22 mouse cellular contexts compared by ENCODE assay signal in genomic region chr19:15796466-15796865, GRCm38 (mm10).
DNase-seq lines count a peak whose midpoint lies in the region; ATAC-seq and TF ChIP-seq lines count a peak whose summit lies in the region.
"Had no signal": no experiment of that assay in that cellular context is flagged by ENCODE, and none has a peak within 500 bp of the region (broad histone marks: within the 10 kb centered on the region; RNA-seq: fewer than 3 reads in every experiment).

No protein-coding gene starts in this region.

- ATAC-seq in heart, embryonic 16.5 days (replicated peaks; ENCODE audit: extremely low read depth, insufficient read depth, low FRiP score), result 0 out of 2 replicates have a peak, but pooled peaks have one; percentile 28
- 0 out of 2 replicates have a peak, but pooled peaks have one; percentile 9 for ATAC-seq in lung, embryonic 14.5 days (ENCODE audit: insufficient read depth)
- no peak for ATAC-seq in hindbrain, embryonic 12.5 days (ENCODE audit: low FRiP score)
- ATAC-seq in cerebellum, adult (ENCODE audit: insufficient number of reproducible peaks, low FRiP score, low TSS enrichment), result no peak
- ATAC-seq: forebrain, embryonic 13.5 days; forebrain, postnatal 0 days; hindbrain, postnatal 0 days; Patski had no signal

- DNase-seq in heart, adult 8-10 months (ENCODE audit: low spot score), result no peak
- peak; percentile 33 for DNase-seq in lung, embryonic 14.5 days
- DNase-seq in lung, postnatal 25 days (ENCODE audit: low spot score), result no peak
- DNase-seq in adrenal gland, postnatal 10 days, result peak; percentile 30
- no peak for DNase-seq in limb, embryonic 10.5 days (ENCODE audit: low spot score)
- DNase-seq: cerebellum, adult 2 months; cerebellum, postnatal 10 days; forebrain, postnatal 0 days; gastrocnemius, adult 2 months; gastrocnemius, postnatal 25 days; heart, postnatal 10 days; heart, postnatal 4 days had no signal

- H3K27ac ChIP-seq in heart, embryonic 16.5 days (ENCODE audit: low read length), result no peak overlapping the region
- H3K27ac ChIP-seq in lung, embryonic 14.5 days (ENCODE audit: low read depth), result no peak overlapping the region
- H3K27ac ChIP-seq in limb, embryonic 10.5 days, result peak overlapping the region; percentile 23; the same call in 1 of the 2 replicates
- no peak overlapping the region for H3K27ac ChIP-seq in hindbrain, embryonic 12.5 days
- H3K27ac ChIP-seq: embryonic facial prominence, embryonic 10.5 days; forebrain, embryonic 13.5 days; gastrocnemius, adult 2 months; heart, embryonic 13.5 days; hindbrain, embryonic 13.5 days; hindbrain, postnatal 0 days had no signal

- no peak overlapping the region for H3K4me2 ChIP-seq in heart, embryonic 16.5 days (ENCODE audit: low read depth, low read length)
- H3K4me2 ChIP-seq in lung, embryonic 14.5 days, result no peak overlapping the region
- no peak overlapping the region for H3K4me2 ChIP-seq in hindbrain, embryonic 12.5 days (replicated peaks)
- H3K4me2 ChIP-seq: forebrain, embryonic 13.5 days; heart, embryonic 13.5 days; hindbrain, embryonic 13.5 days had no signal

- 29% methylated on average over 4 of the region's 4 CpGs for WGBS in heart, embryonic 16.5 days
- WGBS in lung, embryonic 14.5 days, result 33% methylated on average over 4 of the region's 4 CpGs
- WGBS in limb, embryonic 10.5 days, result 34% methylated on average over 4 of the region's 4 CpGs
- 59% methylated on average over 4 of the region's 4 CpGs for WGBS in hindbrain, embryonic 12.5 days

- no peak for TF ChIP-seq CTCF in lung, embryonic 14.5 days (IDR thresholded peaks at IDR 0.05; ENCODE audit: low read depth)

- peaks cover 7% of the 10 kb centered on the region for H3K27me3 ChIP-seq in heart, embryonic 16.5 days (ENCODE audit: control insufficient read depth, insufficient read depth, low read length)
- H3K27me3 ChIP-seq in lung, embryonic 14.5 days (ENCODE audit: insufficient read depth, low read length), result no peaks in the 10 kb centered on the region
- peaks cover 36% of the 10 kb centered on the region for H3K27me3 ChIP-seq in limb, embryonic 10.5 days (ENCODE audit: low read depth, poor library complexity, severe bottlenecking)
- no peaks in the 10 kb centered on the region; the same call in 1 of the 2 replicates for H3K27me3 ChIP-seq in hindbrain, embryonic 12.5 days
- H3K27me3 ChIP-seq: CH12.LX had no signal

- H3K9me3 ChIP-seq in heart, embryonic 16.5 days (replicated peaks; ENCODE audit: control insufficient read depth, low read length), result no peaks in the 10 kb centered on the region
- no peaks in the 10 kb centered on the region for H3K9me3 ChIP-seq in lung, embryonic 14.5 days (ENCODE audit: low read depth, low read length)
- H3K9me3 ChIP-seq in limb, embryonic 10.5 days (replicated peaks), result no peaks in the 10 kb centered on the region
- H3K9me3 ChIP-seq in hindbrain, embryonic 12.5 days (replicated peaks), result no peaks in the 10 kb centered on the region
- H3K9me3 ChIP-seq: embryonic facial prominence, embryonic 10.5 days; forebrain, embryonic 13.5 days; heart, embryonic 13.5 days; hindbrain, embryonic 13.5 days had no signal

- no peak overlapping the region for H3K4me3 ChIP-seq in heart, embryonic 16.5 days (ENCODE audit: low read length)
- H3K4me3 ChIP-seq in lung, embryonic 14.5 days (ENCODE audit: low read depth, low read length), result no peak overlapping the region
- H3K4me3 ChIP-seq in limb, embryonic 10.5 days, result no peak overlapping the region
- H3K4me3 ChIP-seq in hindbrain, embryonic 12.5 days, result no peak overlapping the region
- H3K4me3 ChIP-seq: embryonic facial prominence, embryonic 10.5 days; forebrain, embryonic 13.5 days; gastrocnemius, adult 2 months; heart, embryonic 13.5 days; hindbrain, embryonic 13.5 days had no signal

- no peak overlapping the region for H3K9ac ChIP-seq in heart, embryonic 16.5 days (ENCODE audit: low read length)
- H3K9ac ChIP-seq in lung, embryonic 14.5 days, result no peak overlapping the region
- H3K9ac ChIP-seq in hindbrain, embryonic 12.5 days, result no peak overlapping the region
- H3K9ac ChIP-seq: forebrain, embryonic 13.5 days; forebrain, postnatal 0 days; heart, embryonic 13.5 days; hindbrain, embryonic 13.5 days had no signal

- H3K36me3 ChIP-seq in heart, embryonic 16.5 days (ENCODE audit: control insufficient read depth, insufficient read depth), result no peaks in the 10 kb centered on the region
- H3K36me3 ChIP-seq in lung, embryonic 14.5 days (ENCODE audit: insufficient read depth), result no peaks in the 10 kb centered on the region
- H3K36me3 ChIP-seq in limb, embryonic 10.5 days, result no peaks in the 10 kb centered on the region
- no peaks in the 10 kb centered on the region for H3K36me3 ChIP-seq in hindbrain, embryonic 12.5 days
- H3K36me3 ChIP-seq: embryonic facial prominence, embryonic 10.5 days; heart, embryonic 13.5 days; hindbrain, embryonic 13.5 days had no signal

- H3K4me1 ChIP-seq in heart, embryonic 16.5 days (ENCODE audit: control insufficient read depth, insufficient read depth, low read length), result peaks cover 3% of the 10 kb centered on the region
- H3K4me1 ChIP-seq in lung, embryonic 14.5 days (ENCODE audit: insufficient read depth), result peaks cover 3% of the 10 kb centered on the region; the same call in 1 of the 2 replicates
- peaks cover 17% of the 10 kb centered on the region for H3K4me1 ChIP-seq in limb, embryonic 10.5 days
- peaks cover 10% of the 10 kb centered on the region for H3K4me1 ChIP-seq in hindbrain, embryonic 12.5 days

Comparison
In these comparisons a context has a peak if more than half of its experiments do, and no peak if none do; other contexts are left out.
1. DNase-seq: peak in lung, embryonic 14.5 days (single experiment) and adrenal gland, postnatal 10 days (single experiment); none in heart, adult 8-10 months (single experiment), lung, postnatal 25 days (single experiment) and limb, embryonic 10.5 days (single experiment).
2. ATAC-seq: peak in heart, embryonic 16.5 days (single experiment) and lung, embryonic 14.5 days (single experiment); none in hindbrain, embryonic 12.5 days (single experiment) and cerebellum, adult (single experiment).